Mouse (Mus musculus) CH12.LX (cell line): Measurements from ENCODE around the gene Tns2.

Experiments used
- BHLHE40 ChIP-seq: IDR thresholded peaks from 2 replicates; pipeline ENCODE4 v1.6.1; 2011; ENCODE audit warnings: mild to moderate bottlenecking, low read depth, low read length, improper control_type of control experiment
- CHD2 ChIP-seq: IDR thresholded peaks from 2 replicates; pipeline ENCODE4 v1.6.1; 2011; ENCODE audit warnings: low read length, improper control_type of control experiment
- CTCF ChIP-seq, 2 experiments: IDR thresholded peaks in 1 of 2; conservative IDR thresholded peaks in 1 of 2; 2 replicates each; pipeline ENCODE4 v1.5.1; 2011 to 2012; ENCODE audit warnings: low read depth in 2 of 2, low read length in 2 of 2, improper control_type of control experiment in 1 of 2, inconsistent platforms in 1 of 2, mild to moderate bottlenecking in 1 of 2, moderate library complexity in 1 of 2
- EP300 ChIP-seq: IDR thresholded peaks from 2 replicates; pipeline ENCODE4 v1.6.1; 2011; ENCODE audit warnings: low read length, improper control_type of control experiment
- GABPA ChIP-seq: IDR thresholded peaks from 2 replicates; pipeline ENCODE4 v1.6.1; 2012; ENCODE audit warnings: low read depth, low read length, improper control_type of control experiment, inconsistent platforms; ENCODE audit not compliant: insufficient replicate concordance
- MAFK ChIP-seq: IDR thresholded peaks from 2 replicates; pipeline ENCODE4 v1.6.1; 2011; ENCODE audit warnings: low read length, improper control_type of control experiment; ENCODE audit not compliant: insufficient replicate concordance
- POLR2A ChIP-seq: IDR thresholded peaks from 2 replicates; pipeline ENCODE4 v1.6.1; 2011; ENCODE audit warnings: low read depth, mild to moderate bottlenecking, improper control_type of control experiment, low read length
- POLR2AphosphoS2 ChIP-seq: IDR thresholded peaks from 2 replicates; pipeline ENCODE4 v1.6.1; 2011; ENCODE audit warnings: low read depth, low read length, improper control_type of control experiment
- TBP ChIP-seq: conservative IDR thresholded peaks from 2 replicates; pipeline ENCODE4 v1.6.1; 2011; ENCODE audit warnings: low read depth, low read length, improper control_type of control experiment
- ZC3H11A ChIP-seq: IDR thresholded peaks from 2 replicates; pipeline ENCODE4 v1.6.1; 2012; ENCODE audit warnings: low read depth, mild to moderate bottlenecking, inconsistent platforms, low read length, improper control_type of control experiment

GRCm38 (mm10) chr15:102115731-102116231 lies 15.6 kb downstream of the Tns2 start:
- TF ChIP-seq CTCF (conservative IDR thresholded peaks at IDR 0.05 in 1 of 2, IDR thresholded peaks at IDR 0.05 in 1 of 2; ENCODE audit: low read depth in 2 of 2, low read length in 2 of 2) (no peak), POLR2AphosphoS2 (no peak), MAFK (no peak), EP300 (no peak), TBP (no peak), CHD2 (no peak), ZC3H11A (no peak), GABPA (no peak), POLR2A (no peak), BHLHE40 (no peak)
